Mouse (Mus musculus): ENCODE measurements at regions not wholly inside any gene's neighbourhood (a gene's known extent, or its start where the extent isn't known, plus 50 kb on each side); places are given as distances from the start of the nearest gene placed in this dataset.

- DNase-seq, result peak; percentile 4
These were observed 549.3 kb downstream of the Ankrd7 start for GRCm38 (mm10) chr6:19415456-19415855.

GRCm38 (mm10) chr6:19457048-19457447 lies 590.9 kb downstream of the Ankrd7 start:
- DNase-seq, result no peak

All from kidney, postnatal 10 days (tissue).